Mouse (Mus musculus): ENCODE data around the gene Trim14. TPM values are rescaled to one million over a fixed set of nuclear protein-coding genes. Genes with fewer than 3 reads are reported as not detected.

The Trim14 gene
- total and polyA plus RNA-seq, 3 experiments: 18.2 to 25.9 (median 18.7) TPM

DNA sequence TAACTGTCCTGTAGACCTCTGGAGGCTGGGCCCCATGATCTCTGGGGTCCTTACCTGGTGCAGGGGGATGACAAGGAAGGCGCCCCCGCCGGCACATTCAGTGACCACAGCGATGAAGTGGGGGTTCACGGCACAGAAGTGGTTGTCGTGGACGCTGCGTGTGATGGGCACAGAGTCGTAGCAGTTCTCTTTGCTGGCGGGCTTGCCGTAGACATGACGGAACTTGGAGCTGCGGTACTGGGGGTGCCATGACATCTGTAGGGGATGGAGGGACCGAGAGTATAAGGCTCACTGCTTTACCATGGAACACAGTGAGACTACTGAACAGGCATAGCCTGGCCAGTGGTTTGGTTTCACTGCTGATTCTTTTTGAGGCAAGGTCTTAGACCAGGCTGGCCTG lies 26.9 kb upstream of the Trim14 start:
- H3K27me3 ChIP-seq (ENCODE audit: insufficient read depth, low read length): no peaks in the 10 kb centered on the region
- DNase-seq (ENCODE audit: low spot score) (no peak), ATAC-seq (ENCODE audit: extremely low read depth, insufficient number of reproducible peaks, low FRiP score, poor library complexity, severe bottlenecking) (no peak)
- no peak overlapping the region; the same call in 1 of the 2 replicates for H3K4me3 ChIP-seq (ENCODE audit: low read depth, low read length)
- TF ChIP-seq GATA1 (IDR thresholded peaks at IDR 0.05; ENCODE audit: borderline replicate concordance, low read length) (no peak), TAL1 (conservative IDR thresholded peaks at IDR 0.05; ENCODE audit: low read depth, low read length) (no peak), POLR2AphosphoS5 (IDR thresholded peaks at IDR 0.05; ENCODE audit: insufficient replicate concordance, low read depth, low read length) (no peak), CTCF (IDR thresholded peaks at IDR 0.05; ENCODE audit: low read depth, low read length) (no peak), GATA2 (IDR thresholded peaks at IDR 0.05; ENCODE audit: borderline replicate concordance, low read depth, low read length) (no peak)
- H3K9me3 ChIP-seq (replicated peaks): no peaks in the 10 kb centered on the region
- peaks cover 92% of the 10 kb centered on the region for H3K4me1 ChIP-seq (ENCODE audit: insufficient read depth, low read depth, low read length)
- peaks cover 91% of the 10 kb centered on the region for H3K36me3 ChIP-seq (replicated peaks)

DNA sequence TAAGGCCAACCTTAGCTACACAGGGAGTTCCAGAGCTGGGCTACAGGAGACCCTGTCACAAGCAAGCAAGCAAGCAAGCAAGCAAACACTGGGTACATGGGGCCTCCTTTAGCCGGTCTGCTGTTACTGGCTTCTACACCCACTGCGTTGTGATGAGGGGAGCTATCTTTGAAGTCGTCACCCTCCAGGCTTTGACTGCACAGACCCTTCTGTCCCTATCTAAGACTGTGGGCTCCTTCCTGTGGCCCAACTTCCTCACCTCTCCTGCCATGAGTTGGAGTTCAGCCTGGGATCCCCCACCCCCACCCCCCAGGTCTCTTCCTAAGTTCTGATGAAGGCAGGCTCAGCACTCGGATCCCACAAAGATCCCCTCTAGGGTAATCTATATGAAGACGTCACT lies 26.1 kb upstream of the Trim14 start:
- TF ChIP-seq POLR2AphosphoS5 (IDR thresholded peaks at IDR 0.05; ENCODE audit: insufficient replicate concordance, low read depth, low read length) (no peak), TAL1 (conservative IDR thresholded peaks at IDR 0.05; ENCODE audit: low read depth, low read length) (no peak), GATA1 (IDR thresholded peaks at IDR 0.05; ENCODE audit: borderline replicate concordance, low read length) (no peak), CTCF (IDR thresholded peaks at IDR 0.05; ENCODE audit: low read depth, low read length) (no peak)
- H3K27me3 ChIP-seq (ENCODE audit: insufficient read depth, low read length): no peaks in the 10 kb centered on the region
- H3K4me3 ChIP-seq (ENCODE audit: low read depth, low read length): no peak overlapping the region
- no peak for ATAC-seq (ENCODE audit: extremely low read depth, insufficient number of reproducible peaks, low FRiP score, poor library complexity, severe bottlenecking)
- peaks cover 94% of the 10 kb centered on the region for H3K4me1 ChIP-seq (ENCODE audit: insufficient read depth, low read depth, low read length)
- no peaks in the 10 kb centered on the region for H3K9me3 ChIP-seq (replicated peaks)
- H3K36me3 ChIP-seq (replicated peaks): peaks cover 94% of the 10 kb centered on the region
- no peak for DNase-seq (ENCODE audit: low spot score)

- no peaks in the 10 kb centered on the region for H3K27me3 ChIP-seq (ENCODE audit: insufficient read depth, low read length)
- no peaks in the 10 kb centered on the region for H3K9me3 ChIP-seq (replicated peaks)
- no peak for TF ChIP-seq TAL1 (conservative IDR thresholded peaks at IDR 0.05; ENCODE audit: low read depth, low read length)
- TF ChIP-seq CTCF (IDR thresholded peaks at IDR 0.05; ENCODE audit: low read depth, low read length): no peak
- no peak for TF ChIP-seq GATA1 (IDR thresholded peaks at IDR 0.05; ENCODE audit: borderline replicate concordance, low read length)
- TF ChIP-seq POLR2AphosphoS5 (IDR thresholded peaks at IDR 0.05; ENCODE audit: insufficient replicate concordance, low read depth, low read length): no peak
- TF ChIP-seq GATA2 (IDR thresholded peaks at IDR 0.05; ENCODE audit: borderline replicate concordance, low read depth, low read length): no peak
- peaks cover 95% of the 10 kb centered on the region for H3K36me3 ChIP-seq (replicated peaks)
- H3K4me3 ChIP-seq (ENCODE audit: low read depth, low read length): no peak overlapping the region
- DNase-seq (ENCODE audit: low spot score): no peak
- no peak for ATAC-seq (ENCODE audit: extremely low read depth, insufficient number of reproducible peaks, low FRiP score, poor library complexity, severe bottlenecking)
- H3K4me1 ChIP-seq (ENCODE audit: insufficient read depth, low read depth, low read length): peaks cover 94% of the 10 kb centered on the region
Measured at GRCm38 (mm10) chr4:46560069-46560705, 24.2 kb upstream of the Trim14 start.

- H3K4me1 ChIP-seq (ENCODE audit: insufficient read depth, low read depth, low read length): peaks cover 94% of the 10 kb centered on the region
- TF ChIP-seq GATA2 (IDR thresholded peaks at IDR 0.05; ENCODE audit: borderline replicate concordance, low read depth, low read length) (no peak), GATA1 (IDR thresholded peaks at IDR 0.05; ENCODE audit: borderline replicate concordance, low read length) (no peak), POLR2AphosphoS5 (IDR thresholded peaks at IDR 0.05; ENCODE audit: insufficient replicate concordance, low read depth, low read length) (no peak), TAL1 (conservative IDR thresholded peaks at IDR 0.05; ENCODE audit: low read depth, low read length) (peak; percentile 36; the same call in 1 of the 2 replicates), CTCF (IDR thresholded peaks at IDR 0.05; ENCODE audit: low read depth, low read length) (no peak)
- no peaks in the 10 kb centered on the region for H3K9me3 ChIP-seq (replicated peaks)
- peak; percentile 82 for ATAC-seq (ENCODE audit: extremely low read depth, insufficient number of reproducible peaks, low FRiP score, poor library complexity, severe bottlenecking)
- H3K27me3 ChIP-seq (ENCODE audit: insufficient read depth, low read length): no peaks in the 10 kb centered on the region
- H3K36me3 ChIP-seq (replicated peaks): peaks cover 95% of the 10 kb centered on the region
- DNase-seq (ENCODE audit: low spot score): peak; percentile 53
- H3K4me3 ChIP-seq (ENCODE audit: low read depth, low read length): peak overlapping the region; percentile 56; the same call in 1 of the 2 replicates
Measured at GRCm38 (mm10) chr4:46558672-46559667, 23.0 kb upstream of the Trim14 start.

GRCm38 (mm10) chr4:46556933-46557332 lies 21.0 kb upstream of the Trim14 start:
- DNase-seq (ENCODE audit: low spot score) (no peak), ATAC-seq (ENCODE audit: extremely low read depth, insufficient number of reproducible peaks, low FRiP score, poor library complexity, severe bottlenecking) (no peak)
- Histone ChIP-seq H3K36me3 (replicated peaks) (peaks cover 91% of the 10 kb centered on the region), H3K4me3 (ENCODE audit: low read depth, low read length) (no peak overlapping the region; the same call in 1 of the 2 replicates), H3K9me3 (replicated peaks) (no peaks in the 10 kb centered on the region), H3K27me3 (ENCODE audit: insufficient read depth, low read length) (no peaks in the 10 kb centered on the region), H3K4me1 (ENCODE audit: insufficient read depth, low read depth, low read length) (peaks cover 89% of the 10 kb centered on the region)
- no peak for TF ChIP-seq TAL1 (conservative IDR thresholded peaks at IDR 0.05; ENCODE audit: low read depth, low read length)
- TF ChIP-seq GATA2 (IDR thresholded peaks at IDR 0.05; ENCODE audit: borderline replicate concordance, low read depth, low read length): no peak
- no peak for TF ChIP-seq CTCF (IDR thresholded peaks at IDR 0.05; ENCODE audit: low read depth, low read length)
- no peak for TF ChIP-seq POLR2AphosphoS5 (IDR thresholded peaks at IDR 0.05; ENCODE audit: insufficient replicate concordance, low read depth, low read length)
- TF ChIP-seq GATA1 (IDR thresholded peaks at IDR 0.05; ENCODE audit: borderline replicate concordance, low read length): no peak

- TF ChIP-seq TAL1 (conservative IDR thresholded peaks at IDR 0.05; ENCODE audit: low read depth, low read length) (no peak), GATA2 (IDR thresholded peaks at IDR 0.05; ENCODE audit: borderline replicate concordance, low read depth, low read length) (no peak), GATA1 (IDR thresholded peaks at IDR 0.05; ENCODE audit: borderline replicate concordance, low read length) (no peak), POLR2AphosphoS5 (IDR thresholded peaks at IDR 0.05; ENCODE audit: insufficient replicate concordance, low read depth, low read length) (no peak), CTCF (IDR thresholded peaks at IDR 0.05; ENCODE audit: low read depth, low read length) (no peak)
- H3K4me1 ChIP-seq (ENCODE audit: insufficient read depth, low read depth, low read length): peaks cover 94% of the 10 kb centered on the region
- no peak for DNase-seq (ENCODE audit: low spot score)
- no peaks in the 10 kb centered on the region for H3K9me3 ChIP-seq (replicated peaks)
- peak overlapping the region; percentile 44; the same call in 1 of the 2 replicates for H3K4me3 ChIP-seq (ENCODE audit: low read depth, low read length)
- H3K36me3 ChIP-seq (replicated peaks): peaks cover 92% of the 10 kb centered on the region
- no peaks in the 10 kb centered on the region for H3K27me3 ChIP-seq (ENCODE audit: insufficient read depth, low read length)
- no peak for ATAC-seq (ENCODE audit: extremely low read depth, insufficient number of reproducible peaks, low FRiP score, poor library complexity, severe bottlenecking)
Measured at GRCm38 (mm10) chr4:46555762-46556161, 19.8 kb upstream of the Trim14 start.
